Mouse (Mus musculus) gastrocnemius, postnatal 25 days (tissue): ENCODE data around the gene Fbxw11. TPM values are rescaled to one million over a fixed set of nuclear protein-coding genes. Genes with fewer than 3 reads are reported as not detected.
"Not testable (repeated sequence)": the region's sequence is repeated elsewhere in the genome, so short reads cannot be mapped to it uniquely, and the experiment has no call there.

Source experiments
- DNase-seq: peaks from one replicate; pipeline ENCODE4 v3.0.0; 2022
- total RNA-seq, 2 experiments: library from RNA; stranded (reverse); gene quantifications; 1 replicate in 1 of 2; 2 replicates in 1 of 2; pipeline ENCODE4 v1.2.3; 2021

The Fbxw11 gene
- total RNA-seq, 2 experiments from 2014 or later: 41.5 to 52.7 TPM

DNA sequence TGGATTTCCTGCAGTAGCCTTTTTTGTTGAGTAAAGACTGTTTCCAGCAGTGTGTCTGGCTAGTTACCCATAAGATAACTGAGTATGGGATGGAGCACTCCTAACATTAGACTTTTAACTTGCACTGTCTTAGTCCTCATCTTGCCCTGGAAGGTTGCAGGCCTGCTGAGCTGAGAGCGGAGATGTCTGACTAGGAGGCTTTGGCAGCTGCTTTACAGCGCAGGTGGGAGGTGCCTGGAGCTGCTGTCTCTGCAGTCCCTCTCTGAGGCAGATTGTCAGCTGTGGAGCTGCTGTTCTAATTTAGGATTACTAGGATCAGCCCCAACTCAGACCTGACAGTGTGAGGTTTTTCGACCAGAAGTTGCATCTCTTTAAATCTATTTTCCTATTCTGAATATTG lies 34.3 kb downstream of the Fbxw11 start:
- peak; percentile 67 for DNase-seq

DNA sequence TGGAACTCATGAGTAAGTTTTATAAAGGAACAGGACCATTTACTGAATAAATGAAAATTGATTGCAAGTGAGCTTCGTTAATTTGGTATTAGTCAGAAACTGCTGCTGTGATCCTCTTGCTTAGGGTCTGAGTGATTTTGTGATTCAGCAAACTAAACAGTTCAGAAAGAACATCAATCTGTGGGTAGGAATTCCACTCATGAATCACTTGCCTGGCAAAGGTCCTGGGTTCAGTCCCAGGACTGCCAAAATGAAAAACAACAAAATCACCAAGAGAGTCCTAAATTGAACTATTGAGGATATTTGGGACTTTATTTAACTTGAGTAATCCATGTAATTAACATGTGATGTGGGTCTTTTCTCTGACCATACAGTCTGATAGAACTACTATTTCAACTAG lies 35.3 kb downstream of the Fbxw11 start:
- no peak for DNase-seq

DNA sequence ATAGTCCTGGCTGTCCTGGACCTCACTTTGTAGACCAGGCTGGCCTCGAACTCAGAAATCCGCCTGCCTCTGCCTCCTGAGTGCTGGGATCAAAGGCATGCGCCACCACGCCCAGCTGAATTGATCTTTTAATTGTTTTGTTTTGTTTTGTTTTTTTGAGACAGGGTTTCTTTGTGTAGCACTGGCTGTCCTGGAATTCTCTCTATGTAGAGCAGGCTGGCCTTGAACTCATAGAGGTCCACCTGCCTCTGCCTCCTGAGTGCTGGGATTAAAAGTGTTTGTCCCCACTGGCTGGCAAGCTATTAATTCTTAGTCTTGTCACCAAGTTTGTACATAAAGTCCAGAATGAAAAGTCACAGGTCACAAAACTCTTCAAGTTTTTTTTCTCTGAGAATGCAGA lies 36.6 kb downstream of the Fbxw11 start:
- not testable (repeated sequence) for DNase-seq

DNA sequence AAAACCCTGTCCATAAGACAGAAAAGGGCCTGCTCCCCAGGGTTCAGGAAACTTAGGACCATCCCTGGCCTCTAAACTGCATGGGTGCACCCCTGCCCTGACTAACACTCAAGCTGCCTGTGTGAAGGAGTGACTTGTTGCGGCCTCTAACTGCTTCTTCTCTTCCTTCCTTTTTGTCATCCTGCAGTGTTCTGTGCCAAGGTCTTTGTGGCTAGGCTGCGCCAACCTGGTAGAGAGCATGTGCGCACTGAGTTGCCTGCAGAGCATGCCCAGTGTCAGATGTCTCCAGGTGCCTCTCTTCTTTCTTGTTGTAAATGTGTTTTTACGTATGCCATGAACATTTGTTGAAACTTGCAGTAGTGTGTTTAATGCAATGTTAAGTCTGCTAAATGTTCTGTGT lies 37.5 kb downstream of the Fbxw11 start:
- DNase-seq: no peak

DNA sequence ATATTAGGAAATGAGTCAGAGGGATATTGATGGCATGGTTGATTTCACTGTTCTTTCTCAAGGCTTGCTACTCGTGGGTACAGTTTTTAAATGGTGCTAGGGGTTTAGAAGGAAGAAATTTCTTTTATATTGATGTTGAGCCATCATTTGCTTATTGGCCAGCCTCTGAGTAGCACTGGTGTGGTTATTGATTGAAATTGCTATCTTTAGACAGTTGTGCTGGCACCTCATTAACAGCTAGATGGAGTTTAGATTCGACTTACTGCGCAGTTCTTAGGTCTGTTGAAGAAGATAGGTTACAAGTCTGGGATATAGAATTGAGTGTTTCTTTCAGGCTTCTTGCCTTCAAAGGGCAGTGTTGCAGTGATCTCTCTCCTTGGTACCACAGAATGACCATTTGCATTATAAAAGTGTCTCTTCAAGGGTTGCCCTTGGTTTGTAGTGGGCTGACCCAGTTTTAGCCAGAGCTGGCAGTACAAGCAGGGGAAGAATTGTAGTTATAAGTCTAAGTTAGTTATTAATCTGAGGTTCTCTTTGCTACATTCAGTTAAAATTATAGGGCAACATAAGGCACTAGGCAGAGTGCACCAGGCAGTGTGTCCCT lies 38.8 kb downstream of the Fbxw11 start:
- DNase-seq: no peak

DNA sequence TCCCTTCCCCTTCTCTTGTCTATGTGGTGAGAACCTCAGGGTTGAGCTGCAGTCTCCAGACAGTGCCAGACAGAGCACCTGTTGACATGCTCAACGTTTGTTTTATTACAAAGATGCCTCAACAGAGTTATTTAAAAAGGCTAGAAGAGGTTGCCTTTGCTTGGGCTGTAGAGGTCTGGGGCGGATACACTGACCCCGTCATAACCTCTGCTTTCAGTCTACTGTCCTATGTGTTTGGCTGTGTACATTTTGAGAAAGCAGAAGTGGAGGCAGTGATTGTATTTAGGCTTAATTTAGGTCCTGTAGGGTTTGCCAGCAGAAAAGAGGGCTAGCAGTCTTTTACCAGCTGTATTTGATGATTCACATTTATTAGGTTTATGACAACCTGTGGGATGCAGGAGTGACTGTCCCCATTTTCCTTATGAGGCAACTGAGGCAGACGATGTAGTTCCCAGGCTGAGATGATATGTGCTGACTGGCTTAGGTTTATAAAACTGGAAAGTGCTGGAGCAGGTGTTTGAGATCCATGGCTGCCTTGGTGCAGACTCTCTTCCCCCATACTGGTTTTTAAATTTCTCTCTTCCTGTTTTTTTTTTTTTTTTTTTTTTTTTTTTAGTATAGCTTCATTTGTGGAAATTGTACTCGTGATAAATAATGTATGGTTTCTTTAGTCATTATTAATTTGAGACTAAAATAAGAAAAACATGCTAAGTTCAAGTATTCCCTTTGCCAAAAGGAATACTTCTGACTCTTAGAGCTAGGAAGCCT lies 40.0 kb downstream of the Fbxw11 start:
- DNase-seq: no peak

DNA sequence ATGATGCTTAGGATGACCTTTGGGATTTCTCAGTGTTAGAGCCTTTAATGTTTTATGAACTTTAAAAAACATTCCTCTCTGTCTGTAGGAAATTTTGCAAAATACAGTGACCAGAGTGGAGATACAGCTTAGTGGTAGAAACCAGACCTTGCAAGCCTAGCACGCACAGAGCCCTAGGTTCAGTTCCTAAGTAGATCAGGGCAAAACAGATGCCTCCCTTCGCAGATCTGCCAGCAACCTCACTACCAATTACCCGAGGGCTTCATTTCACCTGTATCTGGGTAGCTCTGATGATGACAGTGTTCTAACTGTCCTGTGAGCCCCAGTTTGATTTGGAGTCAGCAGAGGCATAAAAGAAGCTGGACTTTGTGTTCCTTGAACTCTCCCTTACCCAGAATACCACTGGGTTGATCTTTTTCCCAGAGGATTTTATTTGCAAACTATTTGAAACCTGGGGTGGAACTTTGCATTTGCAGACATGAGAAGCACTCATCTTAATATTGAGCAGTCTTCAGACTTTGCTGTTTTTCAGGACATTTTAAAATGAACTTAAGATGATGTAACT lies 42.2 kb downstream of the Fbxw11 start:
- DNase-seq: no peak

DNA sequence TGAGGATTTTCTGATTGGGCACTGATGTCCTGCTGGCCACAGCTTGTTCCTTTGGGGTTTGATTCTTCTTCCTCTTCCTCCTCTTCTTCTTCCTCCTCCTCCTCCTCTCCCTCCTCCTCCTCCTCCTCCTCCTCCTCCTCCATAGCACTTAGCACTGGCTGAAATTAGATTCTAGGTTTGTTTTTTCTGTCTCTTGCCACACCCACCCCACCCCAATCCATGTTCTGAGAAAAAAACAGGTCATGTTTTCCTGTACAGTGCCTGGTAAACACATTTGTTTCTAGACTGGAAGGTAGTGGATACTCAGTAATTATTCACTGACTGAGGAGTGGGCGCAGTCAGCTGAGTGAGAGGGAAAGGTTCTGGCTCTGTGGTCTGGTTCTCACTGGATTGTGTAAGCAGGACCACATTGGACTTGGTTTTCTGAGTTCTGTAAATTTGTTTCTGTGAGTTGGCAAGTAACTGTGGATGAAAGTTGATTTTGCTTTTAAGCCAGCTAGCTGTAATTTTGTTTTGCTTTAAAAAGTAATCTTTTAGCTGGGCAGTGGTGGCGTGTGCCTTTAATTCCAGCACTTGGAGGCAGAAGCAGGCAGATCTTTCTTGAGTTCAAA lies 45.8 kb downstream of the Fbxw11 start:
- DNase-seq: peak; percentile 16

DNA sequence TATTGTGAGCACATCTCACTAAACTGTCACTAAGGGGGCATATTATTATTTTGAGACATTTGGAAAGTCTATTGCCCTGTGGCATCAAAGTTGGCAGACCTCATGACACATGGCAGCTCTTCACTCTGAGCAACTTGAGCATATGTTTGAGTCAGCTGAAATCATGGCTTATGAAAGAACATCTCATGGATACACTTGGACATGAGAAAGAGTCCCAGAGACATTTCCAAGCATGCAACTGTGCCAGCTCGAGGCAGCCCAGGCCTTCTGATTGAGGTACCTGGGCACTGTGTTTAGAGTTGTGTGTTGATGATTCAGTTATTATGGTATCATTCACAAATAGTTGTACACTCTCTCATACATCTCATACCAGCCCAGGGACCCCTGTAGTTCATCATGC lies 47.0 kb downstream of the Fbxw11 start:
- peak; percentile 62 for DNase-seq

DNA sequence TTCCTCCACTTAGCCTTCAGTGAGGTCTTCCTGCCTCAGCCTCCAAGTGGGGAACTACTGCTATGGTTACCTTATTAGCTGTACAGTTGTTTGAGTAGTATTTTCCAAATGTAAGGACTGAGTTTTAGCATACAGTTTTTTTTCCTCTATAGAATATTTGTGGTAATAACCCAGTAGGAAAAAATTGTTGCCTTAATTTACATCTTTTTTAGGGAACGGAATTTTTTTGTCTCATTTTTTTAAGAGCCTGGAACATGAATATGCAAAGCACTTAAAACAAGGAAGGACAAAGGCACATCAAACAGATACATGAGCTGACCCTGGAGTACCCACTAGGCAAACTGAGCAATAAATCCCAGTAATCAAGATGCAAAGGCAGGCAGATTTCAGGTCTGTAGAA lies 50.3 kb downstream of the Fbxw11 start:
- no peak for DNase-seq

DNA sequence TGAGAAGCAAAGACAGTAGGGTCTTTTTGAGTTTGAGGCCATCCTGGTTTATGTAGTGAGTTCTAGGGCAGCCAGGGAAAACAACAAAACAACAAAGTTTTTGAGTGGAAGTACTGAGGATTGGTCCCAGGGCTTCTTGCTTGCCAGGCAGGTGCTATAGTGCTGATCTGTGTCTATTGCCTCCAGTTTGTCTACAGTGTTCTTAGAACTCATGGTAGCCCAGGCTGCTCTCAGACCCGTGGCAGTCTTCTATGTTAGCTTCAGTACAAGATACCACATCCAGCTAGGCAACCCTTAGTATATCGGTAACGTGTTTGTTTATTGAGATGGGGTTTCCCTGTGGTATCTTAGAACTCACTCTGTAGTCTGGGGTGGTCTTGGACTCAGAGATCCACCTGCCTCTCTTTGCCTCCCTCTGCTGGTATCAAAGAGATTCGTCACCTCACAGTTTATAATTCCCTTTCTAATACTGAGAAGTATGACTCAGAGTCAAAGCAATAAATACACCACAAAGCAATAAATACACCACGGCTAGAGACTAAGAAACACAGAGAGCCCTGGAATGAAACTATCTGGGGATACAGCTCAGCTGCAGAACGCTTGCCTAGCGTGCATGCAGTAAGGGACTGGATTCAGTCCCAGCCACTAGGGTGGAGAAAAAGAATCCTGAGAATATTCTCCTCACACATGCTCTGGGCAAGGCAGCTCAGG lies 51.1 kb downstream of the Fbxw11 start:
- DNase-seq: peak; percentile 67

DNA sequence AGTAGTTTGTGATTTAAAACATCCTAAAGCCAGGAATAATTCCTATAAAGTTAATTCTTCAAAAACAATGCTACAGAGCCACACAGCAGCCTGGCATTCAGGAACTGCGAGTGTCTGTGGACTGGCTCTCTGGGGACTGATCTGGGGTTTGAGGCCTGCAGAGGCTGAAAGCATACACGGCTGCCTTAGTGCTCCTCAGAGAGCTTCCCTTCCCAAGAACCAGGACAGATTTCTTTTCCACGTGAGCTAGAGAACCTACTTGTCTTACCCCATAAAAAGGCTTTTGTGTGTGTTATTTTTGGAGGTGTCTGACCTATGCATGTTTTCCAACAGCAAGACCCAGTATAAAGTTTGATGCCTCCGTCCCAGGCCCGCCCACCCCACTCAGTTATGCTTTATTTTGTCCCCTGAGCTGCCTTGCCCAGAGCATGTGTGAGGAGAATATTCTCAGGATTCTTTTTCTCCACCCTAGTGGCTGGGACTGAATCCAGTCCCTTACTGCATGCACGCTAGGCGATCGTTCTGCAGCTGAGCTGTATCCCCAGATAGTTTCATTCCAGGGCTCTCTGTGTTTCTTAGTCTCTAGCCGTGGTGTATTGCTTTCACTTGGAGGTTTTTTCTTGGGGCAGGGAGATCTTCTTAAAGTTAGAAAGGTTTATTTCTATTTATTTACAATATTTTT lies 51.9 kb downstream of the Fbxw11 start:
- DNase-seq: not testable (repeated sequence)

DNA sequence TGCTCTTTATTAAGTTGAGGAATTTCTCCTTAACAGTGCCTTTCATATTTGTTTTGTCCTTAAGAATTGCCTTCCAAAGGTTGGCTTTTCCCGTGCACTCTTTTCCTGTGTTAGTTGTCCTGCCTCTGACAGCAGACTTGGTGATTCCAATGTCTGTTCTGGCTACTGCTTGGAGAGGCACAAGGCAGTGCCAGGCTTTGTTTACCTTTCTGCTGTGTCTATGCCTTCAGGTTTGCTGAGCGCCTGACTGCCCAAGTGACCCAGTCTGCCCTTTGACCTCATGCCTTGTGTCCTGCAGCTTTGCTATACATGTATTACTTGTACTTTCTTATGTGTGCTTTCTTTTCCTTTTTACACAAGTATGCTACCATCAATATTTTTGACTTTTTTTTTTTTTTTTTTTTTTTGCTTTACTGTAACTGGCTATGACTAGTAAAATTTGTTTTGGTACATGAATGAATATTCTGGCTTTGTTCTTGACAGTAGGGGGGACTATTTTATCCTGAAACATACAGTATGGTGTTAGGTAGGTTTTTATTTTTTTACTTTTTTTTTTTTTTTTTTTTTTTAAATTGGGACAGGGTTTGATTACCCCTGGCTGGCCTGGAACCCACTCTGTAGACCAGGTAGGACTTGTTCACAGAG lies 54.0 kb downstream of the Fbxw11 start:
- DNase-seq: no peak

DNA sequence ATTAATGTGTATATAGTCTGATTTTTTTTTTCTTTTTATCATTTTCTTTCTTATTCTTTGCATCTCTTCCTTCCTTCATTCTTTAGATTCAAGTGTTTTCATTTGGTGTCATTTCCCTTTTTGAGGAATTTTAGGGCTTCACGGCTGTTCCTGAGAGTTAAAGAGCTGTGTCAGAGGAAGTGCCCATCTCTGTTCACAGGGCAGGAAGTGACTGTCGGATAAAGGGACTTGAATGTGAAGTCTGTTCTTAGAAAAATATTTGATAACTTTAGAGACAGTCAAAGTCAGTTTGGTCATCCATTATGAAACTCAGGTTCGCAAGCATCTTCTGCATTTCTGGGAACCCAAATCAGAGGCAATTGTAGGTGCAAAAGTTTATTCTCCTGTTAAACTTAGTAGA lies 55.2 kb downstream of the Fbxw11 start:
- no peak for DNase-seq

DNA sequence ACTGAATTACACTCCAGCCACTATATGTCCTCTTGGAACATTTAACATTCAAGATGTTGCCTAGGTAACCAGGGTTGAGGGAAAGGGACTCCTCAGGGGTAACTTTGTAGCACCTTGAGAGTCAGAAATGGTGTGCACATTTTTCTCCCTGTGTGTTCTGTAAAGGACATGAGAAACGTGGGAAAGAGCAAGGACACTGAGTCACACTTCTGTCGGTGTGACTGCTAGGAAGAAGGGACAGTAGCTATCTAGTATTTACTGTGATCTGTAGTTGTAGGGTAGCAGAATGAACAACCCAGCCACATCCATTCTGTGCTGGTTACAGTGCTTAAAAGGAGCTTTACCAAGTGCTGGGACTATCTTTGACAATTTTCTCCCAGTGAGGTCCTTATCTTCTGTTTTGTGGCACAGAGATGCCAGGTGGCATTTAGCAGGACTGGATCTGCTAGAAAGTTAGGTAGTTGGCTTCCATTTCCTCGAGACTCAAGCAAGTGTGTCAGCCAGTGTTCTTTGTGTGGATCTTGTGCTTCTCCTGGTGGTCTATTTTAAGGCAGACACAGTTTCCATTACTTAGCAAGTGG lies 57.5 kb downstream of the Fbxw11 start:
- DNase-seq: no peak

DNA sequence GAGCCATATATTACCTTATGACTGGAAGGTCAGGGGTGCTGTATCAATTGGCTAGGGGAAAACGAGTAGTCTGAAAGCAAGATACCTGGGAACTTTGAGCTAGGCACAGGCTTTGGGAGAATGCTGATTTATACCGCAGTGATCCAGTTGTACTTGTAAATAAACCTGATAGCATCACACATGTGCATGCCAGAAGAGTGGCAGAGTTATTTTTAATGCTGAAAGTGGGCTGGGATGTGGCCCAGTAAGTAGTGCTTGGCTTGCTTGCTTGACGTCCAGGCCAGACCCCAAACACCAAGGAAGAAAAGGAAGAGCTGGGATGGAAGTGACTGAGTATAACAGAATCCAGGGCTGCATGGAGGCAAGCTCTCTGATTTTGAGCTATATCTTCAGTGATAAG lies 59.0 kb downstream of the Fbxw11 start:
- DNase-seq: peak; percentile 44

DNA sequence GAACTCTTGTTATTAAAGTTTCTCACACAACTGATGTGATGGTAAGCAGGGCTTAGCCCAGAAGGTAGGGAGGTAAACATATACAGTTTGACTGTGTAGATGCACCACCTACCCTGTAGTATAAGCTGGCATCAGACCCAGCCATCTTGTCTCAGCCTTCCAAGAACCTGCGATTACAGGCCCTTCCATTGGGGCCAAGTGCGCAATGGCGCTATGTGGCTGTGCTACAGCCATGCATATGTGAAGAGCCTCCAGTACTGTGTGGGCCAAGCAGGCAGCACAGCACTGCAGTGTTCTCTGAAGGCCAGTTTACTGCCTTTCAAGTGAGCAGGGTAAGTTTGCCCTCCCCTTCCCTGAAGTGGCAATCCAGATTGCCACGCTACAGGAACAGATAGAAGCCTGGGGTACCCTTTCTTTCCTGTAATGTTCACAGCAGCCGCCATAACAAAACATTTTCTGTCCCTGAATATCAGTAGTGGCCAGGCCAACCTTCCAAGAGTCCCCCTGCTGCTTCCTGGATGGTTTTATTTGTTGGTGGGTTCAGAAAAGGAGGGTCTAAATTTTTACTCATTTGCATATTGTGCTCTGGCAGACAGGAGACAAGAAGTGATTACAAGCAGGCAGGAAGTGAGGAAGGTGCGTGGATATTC lies 61.8 kb downstream of the Fbxw11 start:
- no peak for DNase-seq

DNA sequence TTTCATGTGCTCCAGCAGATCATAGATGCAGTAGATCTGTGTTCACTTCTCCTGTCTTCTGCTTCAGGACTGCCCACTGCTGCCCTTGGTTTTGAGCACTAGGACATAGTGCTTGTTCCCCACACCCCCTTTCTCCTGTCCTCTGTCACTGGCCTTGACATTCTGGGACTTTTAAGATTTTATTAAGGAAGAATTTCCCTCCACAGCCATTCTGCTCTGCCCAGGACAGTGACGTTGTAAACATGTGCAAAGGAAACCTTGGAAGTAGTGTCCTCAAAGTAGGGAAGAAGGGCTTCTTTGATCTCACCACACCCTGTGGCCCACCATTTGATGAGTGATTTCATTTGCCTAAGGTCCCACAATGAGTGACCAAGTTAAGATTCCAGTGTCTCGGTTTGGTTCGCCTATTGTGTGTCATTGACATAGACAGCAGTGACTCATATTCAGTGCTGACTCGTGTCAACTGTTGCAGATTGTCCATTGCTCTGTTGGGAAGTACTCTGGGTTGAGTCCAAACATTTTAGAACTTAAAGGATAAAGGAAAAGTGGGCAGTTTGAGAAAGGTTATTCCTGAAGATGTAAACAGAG lies 64.0 kb downstream of the Fbxw11 start:
- DNase-seq: no peak

DNA sequence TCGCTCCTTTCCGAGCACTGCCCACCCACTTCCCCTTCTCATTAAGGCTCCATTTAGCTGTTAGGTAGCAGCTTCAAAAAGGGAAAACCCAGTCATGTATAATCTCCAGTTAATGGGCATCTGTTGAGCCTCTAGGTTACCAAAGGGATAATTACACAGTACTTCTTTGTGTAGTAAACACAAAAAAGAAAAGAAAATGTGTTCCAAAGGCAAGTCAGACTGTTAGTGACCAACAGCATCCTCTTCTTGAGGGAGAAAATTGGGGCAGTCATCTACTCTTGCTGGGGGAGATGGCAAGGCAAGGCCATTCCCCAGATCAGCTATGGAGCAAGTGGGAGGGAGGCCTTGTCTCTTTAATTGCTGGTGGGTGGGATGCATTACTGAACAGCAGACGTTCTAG lies 65.0 kb downstream of the Fbxw11 start:
- DNase-seq: no peak
